Mouse (Mus musculus) MEL (cell line): ENCODE measurements around the gene A430005L14Rik.

Source experiments
- CTCF ChIP-seq, 3 experiments: IDR thresholded peaks in 2 of 3; conservative IDR thresholded peaks in 1 of 3; 2 replicates each; pipeline ENCODE4 v1.5.1; 2011 to 2012; ENCODE audit warnings: low read length in 3 of 3, low read depth in 2 of 3, mild to moderate bottlenecking in 2 of 3, improper control_type of control experiment in 1 of 3, inconsistent platforms in 1 of 3, mixed read lengths in 1 of 3, moderate library complexity in 1 of 3; ENCODE audit not compliant: control insufficient read depth in 1 of 3, insufficient read depth in 1 of 3, poor library complexity in 1 of 3, severe bottlenecking in 1 of 3
- E2F4 ChIP-seq: IDR thresholded peaks from 2 replicates; pipeline ENCODE4 v1.6.1; 2011; ENCODE audit warnings: low read depth, low read length, improper control_type of control experiment, borderline replicate concordance
- EP300 ChIP-seq, 2 experiments: IDR thresholded peaks; 2 replicates each; pipeline ENCODE4 v1.6.1; 2011; ENCODE audit warnings: improper control_type of control experiment in 2 of 2, low read length in 2 of 2, low read depth in 1 of 2, mild to moderate bottlenecking in 1 of 2
- GATA1 ChIP-seq: IDR thresholded peaks from 2 replicates; pipeline ENCODE4 v1.6.1; 2011; ENCODE audit warnings: low read depth, low read length, improper control_type of control experiment
- JUND ChIP-seq: IDR thresholded peaks from 2 replicates; pipeline ENCODE4 v1.6.1; 2011; ENCODE audit warnings: low read depth, mild to moderate bottlenecking, improper control_type of control experiment, low read length
- MYC ChIP-seq: IDR thresholded peaks from 2 replicates; pipeline ENCODE4 v1.6.1; 2011; ENCODE audit warnings: low read depth, mild to moderate bottlenecking, low read length, improper control_type of control experiment, moderate library complexity
- RAD21 ChIP-seq: IDR thresholded peaks from 2 replicates; pipeline ENCODE4 v1.6.1; 2011; ENCODE audit warnings: mild to moderate bottlenecking, low read depth, low read length, improper control_type of control experiment
- RCOR1 ChIP-seq: IDR thresholded peaks from 2 replicates; pipeline ENCODE4 v1.6.1; 2012; ENCODE audit warnings: low read depth, mild to moderate bottlenecking, inconsistent platforms, low read length, improper control_type of control experiment
- ZC3H11A ChIP-seq: IDR thresholded peaks from 2 replicates; pipeline ENCODE4 v1.6.1; 2012; ENCODE audit warnings: low read depth, mild to moderate bottlenecking, inconsistent platforms, low read length, improper control_type of control experiment

DNA sequence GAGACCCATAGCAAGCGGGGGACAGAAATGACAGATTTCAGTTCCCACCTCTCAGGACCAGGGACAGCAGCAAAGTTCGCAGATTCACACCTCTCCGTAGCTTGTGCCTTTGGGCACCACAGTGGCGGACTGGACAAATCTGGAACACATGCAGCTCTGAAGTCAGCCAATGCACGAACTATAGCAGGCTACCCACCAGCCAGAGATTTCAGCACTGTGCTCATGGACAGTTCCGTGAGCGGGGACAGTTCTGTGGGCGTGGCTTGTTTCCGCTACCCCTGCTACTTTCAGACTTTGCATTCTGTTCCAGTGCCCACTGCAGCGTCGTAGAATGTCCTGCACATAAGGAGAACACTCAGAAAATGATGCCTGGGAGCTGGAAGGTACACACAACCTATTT lies 49.5 kb upstream of the A430005L14Rik start:
- TF ChIP-seq EP300 (IDR thresholded peaks at IDR 0.05; ENCODE audit: low read depth in 1 of 2, low read length in 2 of 2) (no peak), CTCF (IDR thresholded peaks at IDR 0.05 in 2 of 3, conservative IDR thresholded peaks at IDR 0.05 in 1 of 3; ENCODE audit: control insufficient read depth in 1 of 3, insufficient read depth in 1 of 3, low read depth in 2 of 3, low read length in 3 of 3, poor library complexity in 1 of 3, severe bottlenecking in 1 of 3) (no peak), MYC (no peak), RCOR1 (no peak), GATA1 (no peak), JUND (no peak), RAD21 (no peak), E2F4 (no peak), ZC3H11A (no peak)
